ENCODE assay signal across 10 mouse cellular contexts in the genomic region with DNA sequence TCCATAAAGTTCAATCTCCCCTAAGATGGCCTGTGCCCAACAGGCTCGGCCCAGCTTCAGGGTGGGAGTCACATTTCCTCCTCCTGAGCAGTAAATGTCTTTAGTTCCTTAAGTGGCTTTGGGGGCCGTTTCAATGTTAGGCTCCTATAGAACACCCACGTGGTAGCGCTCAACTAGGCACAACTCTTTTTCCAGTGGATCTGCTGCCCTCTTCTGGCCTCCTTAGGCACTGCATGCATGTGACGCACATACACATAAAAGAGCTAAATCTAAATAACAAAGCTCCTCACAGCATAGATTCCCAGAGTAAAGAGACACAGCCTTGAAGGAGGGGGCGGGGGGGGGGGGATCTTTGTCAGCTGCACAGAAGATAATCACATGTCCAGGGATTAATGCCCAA.
DNase-seq lines count a peak whose midpoint lies in the region; TF ChIP-seq lines count a peak whose summit lies in the region.
"Had no signal": no experiment of that assay in that cellular context is flagged by ENCODE, and none has a peak within 500 bp of the region (broad histone marks: within the 10 kb centered on the region; RNA-seq: fewer than 3 reads in every experiment).

No protein-coding gene starts in this region.

- intact Hi-C loops in left cerebral cortex, postnatal 14 days (cut with DNase I) = no loop called here
- intact Hi-C loops in left cerebral cortex, postnatal 25 days (cut with DNase I) = no loop called here

- DNase-seq in adrenal gland, postnatal 10 days = peak; percentile 5
- no peak for DNase-seq in adrenal gland, postnatal 4 days (ENCODE audit: low spot score in 2 of 2)
- DNase-seq in left cerebral cortex, postnatal 14 days (ENCODE audit: low spot score in 2 of 2) = peak; percentile 39 to 62
- no peak for DNase-seq in left cerebral cortex, postnatal 25 days (ENCODE audit: low spot score in 2 of 2)
- DNase-seq in brain, embryonic 14.5 days (ENCODE audit: low read depth) = peak; percentile 15
- peak; percentile 28 for DNase-seq in neural tube, embryonic 10.5 days (ENCODE audit: extremely low spot score, low spot score)
- no peak for DNase-seq in urinary bladder, postnatal 10 days (ENCODE audit: low spot score)
- no peak for DNase-seq in gastrocnemius, postnatal 25 days
- DNase-seq: lung, postnatal 10 days; right cerebral cortex, postnatal 25 days had no signal

- peak; percentile 55; the same call in 1 of the 2 replicates for TF ChIP-seq CTCF in brain, embryonic 14.5 days (IDR thresholded peaks at IDR 0.05; ENCODE audit: borderline replicate concordance, extremely low read depth, insufficient read depth, insufficient read length)

- TF ChIP-seq POLR2A in brain, embryonic 14.5 days (IDR thresholded peaks at IDR 0.05; ENCODE audit: borderline replicate concordance, extremely low read depth, insufficient read depth, insufficient read length, poor library complexity, severe bottlenecking) = no peak

Comparison
In these comparisons a context has a peak if more than half of its experiments do, and no peak if none do; other contexts are left out.
1. DNase-seq: peak in adrenal gland, postnatal 10 days (single experiment), left cerebral cortex, postnatal 14 days (2 of 2), brain, embryonic 14.5 days (single experiment) and neural tube, embryonic 10.5 days (single experiment); none in adrenal gland, postnatal 4 days (0 of 2), left cerebral cortex, postnatal 25 days (0 of 2), urinary bladder, postnatal 10 days (single experiment) and gastrocnemius, postnatal 25 days (single experiment).